Mouse (Mus musculus) left cerebral cortex, postnatal 36 days (tissue): ENCODE measurements at regions not wholly inside any gene's neighbourhood (a gene's known extent, or its start where the extent isn't known, plus 50 kb on each side); places are given as distances from the start of the nearest gene placed in this dataset.

ENCODE experiments used
- DNase-seq, 2 experiments: peaks; one replicate each; pipeline ENCODE4 v3.0.0; 2021 to 2022; ENCODE audit warnings: low spot score in 2 of 2, mixed read lengths in 1 of 2
- intact Hi-C: fragments of 180-260 bp; cut with DNase I; formaldehyde crosslinking; loops from one replicate; pipeline ENCODE4 v1.15.1; 2025

GRCm38 (mm10) chr12:79865179-79865552 lies 247.6 kb downstream of the Zfp36l1 start:
- intact Hi-C loops: no loop called here
- no peak for DNase-seq

DNA sequence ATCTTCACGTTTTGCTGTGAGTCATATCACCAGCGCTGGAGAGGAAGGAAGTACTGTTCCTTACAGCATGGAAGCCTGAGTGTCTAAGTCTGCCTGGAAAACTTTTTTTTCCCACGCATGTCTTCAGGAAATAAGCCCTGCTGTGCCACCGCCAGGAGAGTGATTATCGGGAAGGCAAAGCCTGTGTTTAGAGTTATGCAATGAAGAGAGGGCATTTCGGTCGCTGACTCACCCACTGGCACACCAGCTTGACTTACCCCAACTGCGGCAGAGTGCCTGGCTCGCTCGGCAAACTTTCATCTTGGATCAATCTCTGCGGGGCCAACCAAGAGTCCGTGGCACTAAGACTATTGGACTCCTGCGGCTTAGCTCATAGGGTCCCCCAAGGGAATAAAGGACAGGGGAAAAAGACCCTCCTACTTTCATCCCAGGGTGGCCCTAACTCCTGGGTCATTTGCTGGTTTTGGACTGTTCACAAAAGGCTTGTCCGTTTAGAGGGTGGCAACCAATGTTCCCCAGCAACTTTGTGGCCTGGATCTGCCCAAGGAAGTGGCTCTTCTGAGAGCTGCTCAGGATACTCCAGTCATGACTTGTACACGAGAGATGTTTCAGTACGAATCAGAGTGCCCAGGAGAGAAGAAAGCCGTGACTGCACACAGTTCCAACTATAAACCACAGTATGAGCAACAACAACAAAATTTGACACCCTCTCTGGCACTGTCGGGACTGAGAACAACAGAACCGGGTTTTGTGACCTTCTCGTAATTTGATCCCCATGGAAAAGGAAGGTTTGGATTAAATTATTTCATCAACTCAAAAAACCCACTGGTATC lies 248.3 kb downstream of the Zfp36l1 start:
- intact Hi-C loops: no loop called here
- no peak for DNase-seq
